Comparison of ENCODE assay signal across 19 mouse cellular contexts in genomic region chr4:40374213-40374612, GRCm38 (mm10).
DNase-seq lines count a peak whose midpoint lies in the region; ATAC-seq lines count a peak whose summit lies in the region.
"Had no signal": no experiment of that assay in that cellular context is flagged by ENCODE, and none has a peak within 500 bp of the region (broad histone marks: within the 10 kb centered on the region; RNA-seq: fewer than 3 reads in every experiment).

No protein-coding gene starts in this region.

- DNase-seq in liver, embryonic 11.5 days (ENCODE audit: low spot score), result no peak
- DNase-seq in midbrain, embryonic 14.5 days, result no peak
- DNase-seq: adrenal gland, adult 2 months; adrenal gland, postnatal 10 days; adrenal gland, postnatal 25 days; cerebellum, adult 11 months; cerebellum, adult 18-20 months; cerebellum, adult 8-10 months; cerebellum, adult 9-11 months; cerebellum, postnatal 14 days; cerebellum, postnatal 36 days; forebrain, postnatal 0 days had no signal

- H3K4me3 ChIP-seq in liver, embryonic 11.5 days (ENCODE audit: low read depth, low read length), result no peak overlapping the region
- H3K4me3 ChIP-seq in midbrain, embryonic 14.5 days (replicated peaks; ENCODE audit: low read depth, low read length), result no peak overlapping the region
- H3K4me3 ChIP-seq: embryonic facial prominence, embryonic 10.5 days; embryonic facial prominence, embryonic 12.5 days; forebrain, embryonic 13.5 days; forebrain, embryonic 15.5 days had no signal

- no peaks in the 10 kb centered on the region for H3K36me3 ChIP-seq in liver, embryonic 11.5 days (ENCODE audit: control insufficient read depth, insufficient read depth, low read length)
- no peaks in the 10 kb centered on the region for H3K36me3 ChIP-seq in midbrain, embryonic 14.5 days (ENCODE audit: control insufficient read depth, insufficient read depth, low read length)
- H3K36me3 ChIP-seq: embryonic facial prominence, embryonic 10.5 days; embryonic facial prominence, embryonic 12.5 days; forebrain, embryonic 15.5 days had no signal

- no peak overlapping the region for H3K9ac ChIP-seq in liver, embryonic 11.5 days (ENCODE audit: low read depth, low read length)
- no peak overlapping the region for H3K9ac ChIP-seq in midbrain, embryonic 14.5 days (replicated peaks; ENCODE audit: low read length)
- H3K9ac ChIP-seq: embryonic facial prominence, embryonic 12.5 days; forebrain, embryonic 13.5 days; forebrain, embryonic 15.5 days; forebrain, postnatal 0 days had no signal

- no peak overlapping the region for H3K27ac ChIP-seq in liver, embryonic 11.5 days (ENCODE audit: low read depth, low read length)
- H3K27ac ChIP-seq in midbrain, embryonic 14.5 days (replicated peaks; ENCODE audit: low read depth, low read length), result no peak overlapping the region
- H3K27ac ChIP-seq: embryonic facial prominence, embryonic 10.5 days; embryonic facial prominence, embryonic 12.5 days; forebrain, embryonic 13.5 days; forebrain, embryonic 15.5 days had no signal

- no peaks in the 10 kb centered on the region for H3K27me3 ChIP-seq in liver, embryonic 11.5 days (replicated peaks; ENCODE audit: control insufficient read depth, insufficient read depth, low read length)
- H3K27me3 ChIP-seq in midbrain, embryonic 14.5 days (ENCODE audit: control insufficient read depth, insufficient read depth, low read length), result no peaks in the 10 kb centered on the region
- H3K27me3 ChIP-seq: embryonic facial prominence, embryonic 12.5 days; forebrain, embryonic 13.5 days; forebrain, embryonic 15.5 days had no signal

- ATAC-seq in common myeloid progenitor, adult 5-6 weeks (replicated peaks; ENCODE audit: low read depth, poor library complexity, severe bottlenecking), result peak; percentile 56; the same call in 1 of the 2 replicates
- ATAC-seq in granulocyte monocyte progenitor cell, adult 5-6 weeks (replicated peaks; ENCODE audit: poor library complexity, severe bottlenecking), result peak; percentile 70
- peak; percentile 61 for ATAC-seq in megakaryocyte progenitor cell, adult 5-6 weeks (replicated peaks; ENCODE audit: poor library complexity)
- no peak for ATAC-seq in liver, embryonic 11.5 days (replicated peaks; ENCODE audit: low FRiP score)
- ATAC-seq in midbrain, embryonic 14.5 days (ENCODE audit: low FRiP score, low TSS enrichment), result no peak
- ATAC-seq: forebrain, embryonic 13.5 days; forebrain, embryonic 15.5 days; forebrain, postnatal 0 days had no signal

- H3K4me2 ChIP-seq in liver, embryonic 11.5 days, result no peak overlapping the region
- H3K4me2 ChIP-seq in midbrain, embryonic 14.5 days (ENCODE audit: low read length), result no peak overlapping the region
- H3K4me2 ChIP-seq: embryonic facial prominence, embryonic 12.5 days; forebrain, embryonic 13.5 days; forebrain, embryonic 15.5 days had no signal

- no peaks in the 10 kb centered on the region for H3K4me1 ChIP-seq in liver, embryonic 11.5 days (replicated peaks; ENCODE audit: control insufficient read depth, insufficient read depth, low read length)
- no peaks in the 10 kb centered on the region for H3K4me1 ChIP-seq in midbrain, embryonic 14.5 days (ENCODE audit: control insufficient read depth, insufficient read depth, low read length)
- H3K4me1 ChIP-seq: embryonic facial prominence, embryonic 10.5 days; embryonic facial prominence, embryonic 12.5 days had no signal

- WGBS in liver, embryonic 11.5 days, result 72% methylated on average over 2 of the region's 2 CpGs
- WGBS in midbrain, embryonic 14.5 days, result 88% methylated on average over 2 of the region's 2 CpGs

- H3K9me3 ChIP-seq in liver, embryonic 11.5 days (ENCODE audit: control insufficient read depth, low read length), result no peaks in the 10 kb centered on the region
- no peaks in the 10 kb centered on the region for H3K9me3 ChIP-seq in midbrain, embryonic 14.5 days (ENCODE audit: control insufficient read depth, low read length)
- H3K9me3 ChIP-seq: embryonic facial prominence, embryonic 10.5 days; embryonic facial prominence, embryonic 12.5 days; forebrain, embryonic 13.5 days; forebrain, embryonic 15.5 days had no signal

Comparison
In these comparisons a context has a peak if more than half of its experiments do, and no peak if none do; other contexts are left out.
1. ATAC-seq: peak in common myeloid progenitor, adult 5-6 weeks (single experiment), granulocyte monocyte progenitor cell, adult 5-6 weeks (single experiment) and megakaryocyte progenitor cell, adult 5-6 weeks (single experiment); none in liver, embryonic 11.5 days (single experiment) and midbrain, embryonic 14.5 days (single experiment).